Mouse (Mus musculus): ENCODE data around the gene Odf3l1.

Gene Odf3l1

GRCm38 (mm10) chr9:56841864-56842263 is 22.6 kb downstream of the Odf3l1 start:
- no peak for DNase-seq

GRCm38 (mm10) chr9:56840721-56841120 is 23.8 kb downstream of the Odf3l1 start:
- no peak for DNase-seq

GRCm38 (mm10) chr9:56835152-56835551 is 29.3 kb downstream of the Odf3l1 start:
- no peak for DNase-seq

GRCm38 (mm10) chr9:56832900-56833299 is 31.6 kb downstream of the Odf3l1 start:
- no peak for DNase-seq

- DNase-seq = no peak
Measured at GRCm38 (mm10) chr9:56831904-56832303, 32.6 kb downstream of the Odf3l1 start.

GRCm38 (mm10) chr9:56830162-56830561 is 34.3 kb downstream of the Odf3l1 start:
- DNase-seq = no peak

- DNase-seq = no peak
Measured at GRCm38 (mm10) chr9:56828841-56829240, 35.6 kb downstream of the Odf3l1 start.

GRCm38 (mm10) chr9:56828146-56828545 is 36.3 kb downstream of the Odf3l1 start:
- DNase-seq = no peak

GRCm38 (mm10) chr9:56825476-56826213 is 38.8 kb downstream of the Odf3l1 start:
- DNase-seq = no peak

- DNase-seq = peak; percentile 36
Measured at GRCm38 (mm10) chr9:56824900-56825299, 39.6 kb downstream of the Odf3l1 start.

GRCm38 (mm10) chr9:56810916-56811315 is 53.6 kb downstream of the Odf3l1 start:
- no peak for DNase-seq

GRCm38 (mm10) chr9:56807990-56808389 is 56.5 kb downstream of the Odf3l1 start:
- DNase-seq = no peak

- no peak for DNase-seq
Measured at GRCm38 (mm10) chr9:56803146-56803545, 61.3 kb downstream of the Odf3l1 start.

Measured in cerebellum, adult 9-10 months (tissue).